ENCODE assay signal across 12 mouse cellular contexts in genomic region chr19:11810856-11811255, GRCm38 (mm10). TPM values are rescaled to one million over a fixed set of nuclear protein-coding genes. Genes with fewer than 3 reads are reported as not detected.
DNase-seq lines count a peak whose midpoint lies in the region; ATAC-seq and TF ChIP-seq lines count a peak whose summit lies in the region.
"Had no signal": no experiment of that assay in that cellular context is flagged by ENCODE, and none has a peak within 500 bp of the region (broad histone marks: within the 10 kb centered on the region; RNA-seq: fewer than 3 reads in every experiment).

No protein-coding gene starts in this region.

- no peak for TF ChIP-seq POLR2A in heart, adult 2 months (IDR thresholded peaks at IDR 0.05; ENCODE audit: insufficient read depth, low read depth, low read length)
- TF ChIP-seq POLR2A in kidney, adult 2 months (IDR thresholded peaks at IDR 0.05; ENCODE audit: low read depth, low read length): no peak

- WGBS in heart, adult 2 months: 17% methylated on average over 1 of the region's 1 CpGs
- WGBS in heart, embryonic 11.5 days (ENCODE audit: insufficient replicate concordance): 72% methylated on average over 1 of the region's 1 CpGs
- 48% methylated on average over 1 of the region's 1 CpGs for WGBS in kidney, adult 2 months

- intact Hi-C loops in heart, adult 2 months (cut with DNase I): loop anchor here (10.0 kb wide), 1 partner anchor 194 kb away; no protein-coding TSS in a partner anchor

- no peak overlapping the region; the same call in 1 of the 2 replicates for H3K4me3 ChIP-seq in heart, adult 2 months
- H3K4me3 ChIP-seq in heart, embryonic 11.5 days (ENCODE audit: low read depth, low read length): no peak overlapping the region
- H3K4me3 ChIP-seq in kidney, adult 2 months (ENCODE audit: insufficient read depth, low read depth, low read length): no peak overlapping the region

- peaks cover 23% of the 10 kb centered on the region for H3K36me3 ChIP-seq in heart, adult 2 months (ENCODE audit: control insufficient read depth, insufficient read depth, low read length)
- no peaks in the 10 kb centered on the region for H3K36me3 ChIP-seq in heart, embryonic 11.5 days (ENCODE audit: control insufficient read depth, insufficient read depth, low read length)
- no peaks in the 10 kb centered on the region for H3K36me3 ChIP-seq in kidney, adult 2 months (ENCODE audit: control insufficient read depth, insufficient read depth, low read length)

- no peak overlapping the region for H3K9ac ChIP-seq in heart, adult 2 months (ENCODE audit: low read depth, low read length)
- no peak overlapping the region for H3K9ac ChIP-seq in heart, embryonic 11.5 days (ENCODE audit: low read depth, low read length)

- H3K4me2 ChIP-seq in heart, embryonic 11.5 days: no peak overlapping the region

- peak overlapping the region; percentile 74 for H3K27ac ChIP-seq in heart, adult 2 months
- H3K27ac ChIP-seq in heart, embryonic 11.5 days (ENCODE audit: low read depth, low read length): no peak overlapping the region
- peak overlapping the region; percentile 66 for H3K27ac ChIP-seq in kidney, adult 2 months (ENCODE audit: insufficient read depth, low read depth, low read length)

- peaks cover 19% of the 10 kb centered on the region for H3K4me1 ChIP-seq in heart, adult 2 months (ENCODE audit: control insufficient read depth, insufficient read depth, low read length)
- no peaks in the 10 kb centered on the region; the same call in 1 of the 2 replicates for H3K4me1 ChIP-seq in heart, embryonic 11.5 days (ENCODE audit: control insufficient read depth, insufficient read depth, low read length)
- peaks cover 28% of the 10 kb centered on the region for H3K4me1 ChIP-seq in kidney, adult 2 months (ENCODE audit: control insufficient read depth, insufficient read depth, low read length)

- no peak for TF ChIP-seq CTCF in heart, adult 2 months (IDR thresholded peaks at IDR 0.05)
- no peak for TF ChIP-seq CTCF in kidney, adult 2 months (conservative IDR thresholded peaks at IDR 0.05; ENCODE audit: insufficient read depth, insufficient read length, low read depth, low read length)

- DNase-seq in heart, adult 2 months: peak; percentile 42 to 46
- DNase-seq in adrenal gland, postnatal 36 days: peak; percentile 13 to 38
- DNase-seq in kidney, adult 2 months: peak; percentile 68
- peak; percentile 49 to 64 for DNase-seq in lung, postnatal 4 days
- DNase-seq in cerebellum, adult 11 months: no peak
- no peak for DNase-seq in spleen, postnatal 4 days (ENCODE audit: low spot score in 2 of 2)
- no peak for DNase-seq in cerebellum, adult 18-20 months

- H3K9me3 ChIP-seq in heart, embryonic 11.5 days (replicated peaks; ENCODE audit: control insufficient read depth, low read length): no peaks in the 10 kb centered on the region

- peak; percentile 53; the same call in 1 of the 2 replicates for TF ChIP-seq EP300 in heart, adult 2 months (IDR thresholded peaks at IDR 0.05; ENCODE audit: insufficient read depth, low read depth, low read length)

- 0 out of 2 replicates have a peak, but pooled peaks cover 1% of the 10 kb centered on the region for H3K79me2 ChIP-seq in heart, adult 2 months (replicated peaks; ENCODE audit: control insufficient read depth, insufficient read depth, low read length)

- no peak for ATAC-seq in heart, embryonic 11.5 days (replicated peaks; ENCODE audit: insufficient number of reproducible peaks, low FRiP score, low TSS enrichment)

- no peaks in the 10 kb centered on the region for H3K27me3 ChIP-seq in heart, adult 2 months (ENCODE audit: control insufficient read depth, insufficient read depth, low read length)
- no peaks in the 10 kb centered on the region for H3K27me3 ChIP-seq in heart, embryonic 11.5 days (ENCODE audit: control insufficient read depth, insufficient read depth, low read length)
- H3K27me3 ChIP-seq in kidney, adult 2 months (replicated peaks; ENCODE audit: control insufficient read depth, insufficient read depth, low read length): no peaks in the 10 kb centered on the region

RNA-seq across cellular contexts. Expression of gene Stx3, which starts 8.3 kb away (rescaled TPM):
- 1 to 10 TPM; 3.6 to 3.9 TPM for total RNA-seq in heart, adult 2 months (2021)
- 3.9 and 6.1 TPM in 2 replicates for polyA plus RNA-seq in heart, adult 2 months (2012; rRNA removed)
- polyA plus RNA-seq in heart, embryonic 11.5 days (2014; fragmentation: Nextera tagmentation; extraction: Ambion mirVana): 8.3 and 9.9 TPM in 2 replicates
- total RNA-seq in adrenal gland, postnatal 36 days (2021): 1 to 10 TPM; 8.4 to 9.2 TPM
- polyA plus RNA-seq in kidney, adult 2 months (2012; rRNA removed): 23.0 and 23.9 TPM in 2 replicates

RNA-seq across cellular contexts. Expression of gene Olfr1417, which starts 28.2 kb away (rescaled TPM):
- not detected for total RNA-seq in heart, adult 2 months (2021)
- polyA plus RNA-seq in heart, adult 2 months (2012; rRNA removed): not detected in 2 replicates
- 0.15 TPM in 1 of 2 replicates, not detected in the other for polyA plus RNA-seq in heart, embryonic 11.5 days (2014; fragmentation: Nextera tagmentation; extraction: Ambion mirVana)
- total RNA-seq in adrenal gland, postnatal 36 days (2021): not detected
- not detected in 2 replicates for polyA plus RNA-seq in kidney, adult 2 months (2012; rRNA removed)
- polyA plus RNA-seq: embryonic facial prominence, embryonic 11.5 days; limb, embryonic 11.5 days had no signal

RNA-seq across cellular contexts. Expression of gene Mrpl16, which starts 40.7 kb away (rescaled TPM):
- total RNA-seq in heart, adult 2 months (2021): 100 to 1,000 TPM in 1 of 2 experiments, 10 to 100 TPM in 1; 99.5 to 109 TPM
- polyA plus RNA-seq in heart, adult 2 months (2012; rRNA removed): 41.8 and 58.7 TPM in 2 replicates
- polyA plus RNA-seq in heart, embryonic 11.5 days (2014; fragmentation: Nextera tagmentation; extraction: Ambion mirVana): 78.5 and 82.0 TPM in 2 replicates
- total RNA-seq in adrenal gland, postnatal 36 days (2021): 10 to 100 TPM; 63.8 to 67.8 TPM
- polyA plus RNA-seq in kidney, adult 2 months (2012; rRNA removed): 28.9 and 42.4 TPM in 2 replicates

RNA-seq across cellular contexts. Expression of gene Olfr1418, which starts 50.0 kb away (rescaled TPM):
- not detected for total RNA-seq in heart, adult 2 months (2021)
- polyA plus RNA-seq in heart, adult 2 months (2012; rRNA removed): not detected in 2 replicates
- not detected in 2 replicates for polyA plus RNA-seq in heart, embryonic 11.5 days (2014; fragmentation: Nextera tagmentation; extraction: Ambion mirVana)
- not detected for total RNA-seq in adrenal gland, postnatal 36 days (2021)
- polyA plus RNA-seq in kidney, adult 2 months (2012; rRNA removed): not detected in 2 replicates
- polyA plus RNA-seq: brain, embryonic 14.5 days; embryonic facial prominence, embryonic 11.5 days; limb, embryonic 11.5 days; neural tube, embryonic 14.5 days had no signal

Comparison
In these comparisons a context has a peak if more than half of its experiments do, and no peak if none do; other contexts are left out.
1. DNase-seq: peak in heart, adult 2 months (2 of 2), adrenal gland, postnatal 36 days (2 of 2), kidney, adult 2 months (single experiment) and lung, postnatal 4 days (2 of 2); none in cerebellum, adult 11 months (single experiment), spleen, postnatal 4 days (0 of 2) and cerebellum, adult 18-20 months (0 of 2).